Mouse (Mus musculus): Measurements from ENCODE around the gene Ccdc32. TPM values are rescaled to one million over a fixed set of nuclear protein-coding genes. Genes with fewer than 3 reads are reported as not detected.

Ccdc32 gene
- polyA plus RNA-seq, 1 experiment from 2014 or later: 44.6 TPM

DNA sequence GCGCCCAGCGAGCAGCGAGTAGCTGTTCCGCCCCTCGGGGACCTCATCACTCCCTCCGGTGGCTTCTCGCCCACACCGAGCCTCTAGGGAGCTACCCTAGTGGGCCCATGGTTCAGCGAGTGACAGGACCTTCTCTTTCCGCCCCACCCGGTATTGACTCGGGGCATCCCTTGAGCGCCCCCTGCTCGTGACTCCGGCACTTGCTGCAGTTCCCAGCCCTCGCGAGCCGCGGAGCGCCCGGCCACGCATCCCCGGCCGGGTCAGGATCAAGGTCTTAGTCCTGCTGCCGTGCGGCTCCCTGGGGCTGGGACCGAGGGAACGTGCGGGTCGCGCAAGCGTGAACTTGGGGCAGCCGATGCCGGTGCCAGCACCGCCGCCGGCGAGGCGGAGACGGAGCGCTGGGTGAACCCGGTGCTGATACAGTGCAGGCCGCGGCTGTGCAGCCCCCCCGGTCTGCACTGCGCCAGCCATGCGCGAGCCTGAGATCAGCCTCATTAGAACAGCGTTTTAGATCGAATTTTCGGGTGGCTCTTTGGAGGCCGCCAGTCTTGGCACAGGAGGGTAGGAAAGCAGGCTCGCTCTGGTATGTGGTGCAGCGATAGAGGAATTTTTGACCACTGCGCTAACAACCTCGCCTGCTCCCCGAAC, 52.8 kb downstream of the Ccdc32 start:
- Histone ChIP-seq H3K4me2 (ENCODE audit: low read length) (peak overlapping the region; percentile 91), H3K36me3 (ENCODE audit: control insufficient read depth, insufficient read depth, low read length) (no peaks in the 10 kb centered on the region), H3K4me3 (ENCODE audit: low read depth, low read length) (peak overlapping the region; percentile 66), H3K4me1 (ENCODE audit: control insufficient read depth, insufficient read depth, low read length) (peaks cover 6% of the 10 kb centered on the region), H3K9ac (ENCODE audit: low read depth, low read length) (peak overlapping the region; percentile 79), H3K27me3 (ENCODE audit: control insufficient read depth, insufficient read depth, low read depth, low read length) (peaks cover 24% of the 10 kb centered on the region), H3K27ac (ENCODE audit: low read length) (peak overlapping the region; percentile 34), H3K9me3 (replicated peaks; ENCODE audit: control insufficient read depth, low read length, poor library complexity, severe bottlenecking) (no peaks in the 10 kb centered on the region)
- ATAC-seq: peak; percentile 86
- WGBS: 1% methylated on average over 55 of the region's 57 CpGs

- WGBS: 4% methylated on average over 15 of the region's 15 CpGs
- H3K4me3 ChIP-seq (ENCODE audit: low read depth, low read length): peak overlapping the region; percentile 66
- H3K27ac ChIP-seq (ENCODE audit: low read length): no peak overlapping the region
- H3K4me1 ChIP-seq (ENCODE audit: control insufficient read depth, insufficient read depth, low read length): peaks cover 6% of the 10 kb centered on the region
- ATAC-seq: peak; percentile 27; the same call in 1 of the 2 replicates
- no peaks in the 10 kb centered on the region for H3K36me3 ChIP-seq (ENCODE audit: control insufficient read depth, insufficient read depth, low read length)
- H3K27me3 ChIP-seq (ENCODE audit: control insufficient read depth, insufficient read depth, low read depth, low read length): peaks cover 24% of the 10 kb centered on the region
- peak overlapping the region; percentile 79 for H3K9ac ChIP-seq (ENCODE audit: low read depth, low read length)
- H3K9me3 ChIP-seq (replicated peaks; ENCODE audit: control insufficient read depth, low read length, poor library complexity, severe bottlenecking): no peaks in the 10 kb centered on the region
- H3K4me2 ChIP-seq (ENCODE audit: low read length): peak overlapping the region; percentile 91
These were observed 53.3 kb downstream of the Ccdc32 start for GRCm38 (mm10) chr2:118975855-118976254.

GRCm38 (mm10) chr2:118972687-118973376, 56.4 kb downstream of the Ccdc32 start:
- peak; percentile 74 for ATAC-seq
- peak overlapping the region; percentile 90 for H3K4me2 ChIP-seq (ENCODE audit: low read length)
- under 1% methylated on average over 33 of the region's 33 CpGs for WGBS
- H3K4me3 ChIP-seq (ENCODE audit: low read depth, low read length): peak overlapping the region; percentile 43
- no peak overlapping the region for H3K27ac ChIP-seq (ENCODE audit: low read length)
- H3K36me3 ChIP-seq (ENCODE audit: control insufficient read depth, insufficient read depth, low read length): no peaks in the 10 kb centered on the region
- H3K9me3 ChIP-seq (replicated peaks; ENCODE audit: control insufficient read depth, low read length, poor library complexity, severe bottlenecking): no peaks in the 10 kb centered on the region
- H3K9ac ChIP-seq (ENCODE audit: low read depth, low read length): peak overlapping the region; percentile 72
- peaks cover 24% of the 10 kb centered on the region for H3K27me3 ChIP-seq (ENCODE audit: control insufficient read depth, insufficient read depth, low read depth, low read length)
- H3K4me1 ChIP-seq (ENCODE audit: control insufficient read depth, insufficient read depth, low read length): peaks cover 6% of the 10 kb centered on the region

DNA sequence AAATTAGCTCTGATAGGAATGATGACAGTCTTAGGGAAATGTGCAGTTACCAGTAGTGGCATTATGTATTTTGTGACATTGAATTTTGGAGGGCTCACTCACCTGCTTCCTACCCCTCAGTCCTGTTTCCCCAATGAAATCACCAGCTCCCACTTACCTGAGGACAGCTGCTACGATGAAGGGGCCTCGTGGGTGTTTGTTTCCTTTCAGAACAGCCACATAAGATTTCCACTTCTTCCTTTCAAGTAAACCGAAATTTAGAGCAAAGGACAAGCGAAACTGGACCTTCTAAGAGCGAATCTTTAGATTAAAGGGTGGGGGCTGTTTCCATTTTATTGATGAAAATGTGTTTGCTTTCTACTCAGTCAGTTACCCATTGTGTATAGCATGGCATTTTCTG, 57.1 kb downstream of the Ccdc32 start:
- ATAC-seq: no peak

DNA sequence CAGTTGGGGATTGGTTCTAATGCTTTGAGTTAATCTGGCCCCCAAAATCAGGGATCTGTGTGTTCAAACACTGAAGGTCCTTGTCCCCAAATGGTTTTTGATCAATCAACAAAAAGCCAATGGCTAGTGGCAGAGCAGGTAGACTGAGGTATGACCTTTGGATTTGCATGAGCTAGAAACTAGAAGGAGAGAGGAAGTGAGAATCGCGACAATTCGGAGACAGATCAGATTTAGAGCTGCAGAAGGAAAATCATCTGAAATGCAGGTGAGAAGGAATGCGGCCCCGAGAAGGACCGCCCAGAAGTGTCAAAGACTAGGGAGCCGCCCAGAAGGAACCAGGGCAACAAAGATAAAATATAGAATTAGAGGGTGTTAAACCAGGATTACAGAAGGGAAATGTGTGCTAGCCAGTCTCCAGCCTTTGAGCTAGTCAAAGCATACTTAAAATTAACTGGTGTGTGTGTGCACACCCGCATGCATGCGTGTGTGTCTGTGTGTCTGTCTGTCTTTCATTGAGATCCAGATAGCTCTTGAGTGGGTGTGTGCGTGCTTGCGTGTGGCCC, 59.5 kb downstream of the Ccdc32 start:
- Histone ChIP-seq H3K27me3 (ENCODE audit: control insufficient read depth, insufficient read depth, low read depth, low read length) (peaks cover 11% of the 10 kb centered on the region), H3K9ac (ENCODE audit: low read depth, low read length) (no peak overlapping the region), H3K4me2 (ENCODE audit: low read length) (no peak overlapping the region), H3K4me3 (ENCODE audit: low read depth, low read length) (no peak overlapping the region), H3K27ac (ENCODE audit: low read length) (no peak overlapping the region), H3K36me3 (ENCODE audit: control insufficient read depth, insufficient read depth, low read length) (no peaks in the 10 kb centered on the region), H3K9me3 (replicated peaks; ENCODE audit: control insufficient read depth, low read length, poor library complexity, severe bottlenecking) (no peaks in the 10 kb centered on the region), H3K4me1 (ENCODE audit: control insufficient read depth, insufficient read depth, low read length) (no peaks in the 10 kb centered on the region)
- no peak for ATAC-seq
- 89% methylated on average over 11 of the region's 11 CpGs for WGBS

More for the DNA sequence above, 57.1 kb downstream of the Ccdc32 start:
- H3K9ac ChIP-seq (ENCODE audit: low read depth, low read length): no peak overlapping the region
- peaks cover 6% of the 10 kb centered on the region for H3K4me1 ChIP-seq (ENCODE audit: control insufficient read depth, insufficient read depth, low read length)
- H3K4me3 ChIP-seq (ENCODE audit: low read depth, low read length): no peak overlapping the region
- H3K4me2 ChIP-seq (ENCODE audit: low read length): no peak overlapping the region; the same call in 1 of the 2 replicates
- H3K9me3 ChIP-seq (replicated peaks; ENCODE audit: control insufficient read depth, low read length, poor library complexity, severe bottlenecking): no peaks in the 10 kb centered on the region
- 85% methylated on average over 5 of the region's 5 CpGs for WGBS
- H3K27me3 ChIP-seq (ENCODE audit: control insufficient read depth, insufficient read depth, low read depth, low read length): peaks cover 19% of the 10 kb centered on the region
- H3K36me3 ChIP-seq (ENCODE audit: control insufficient read depth, insufficient read depth, low read length): no peaks in the 10 kb centered on the region
- H3K27ac ChIP-seq (ENCODE audit: low read length): no peak overlapping the region

Other genes with a start within 250 kb of the Ccdc32 start
- gene Disp2, start 249.7 kb downstream of the Ccdc32 start, polyA plus RNA-seq (2015; fragmentation: Nextera tagmentation; extraction: Ambion mirVana): 72.3 and 77.0 TPM in 2 replicates
- gene Knstrn, start 215.4 kb downstream of the Ccdc32 start, polyA plus RNA-seq (2015; fragmentation: Nextera tagmentation; extraction: Ambion mirVana): 13.8 TPM in 2 replicates
- 38.6 and 46.3 TPM in 2 replicates for gene Ivd, start 167.4 kb downstream of the Ccdc32 start, polyA plus RNA-seq (2015; fragmentation: Nextera tagmentation; extraction: Ambion mirVana)
- 6.4 and 6.9 TPM in 2 replicates for gene Bahd1, start 129.0 kb downstream of the Ccdc32 start, polyA plus RNA-seq (2015; fragmentation: Nextera tagmentation; extraction: Ambion mirVana)
- 4.6 and 4.7 TPM in 2 replicates for gene Chst14, start 102.9 kb downstream of the Ccdc32 start, polyA plus RNA-seq (2015; fragmentation: Nextera tagmentation; extraction: Ambion mirVana)
- gene Rpusd2, start 5.4 kb upstream of the Ccdc32 start, polyA plus RNA-seq (2015; fragmentation: Nextera tagmentation; extraction: Ambion mirVana): 4.1 and 4.5 TPM in 2 replicates
- 4.5 and 8.4 TPM in 2 replicates for gene Knl1, start 17.7 kb upstream of the Ccdc32 start, polyA plus RNA-seq (2015; fragmentation: Nextera tagmentation; extraction: Ambion mirVana)
- 5.8 and 7.5 TPM in 2 replicates for gene Rad51, start 83.4 kb upstream of the Ccdc32 start, polyA plus RNA-seq (2015; fragmentation: Nextera tagmentation; extraction: Ambion mirVana)
- 52.4 and 52.9 TPM in 2 replicates for gene Rmdn3, start 127.6 kb upstream of the Ccdc32 start, polyA plus RNA-seq (2015; fragmentation: Nextera tagmentation; extraction: Ambion mirVana)
- gene Gchfr, start 138.4 kb upstream of the Ccdc32 start, polyA plus RNA-seq (2015; fragmentation: Nextera tagmentation; extraction: Ambion mirVana): 7.3 and 9.4 TPM in 2 replicates
- 1.2 and 1.5 TPM in 2 replicates for gene Gm14137, start 145.1 kb upstream of the Ccdc32 start, polyA plus RNA-seq (2015; fragmentation: Nextera tagmentation; extraction: Ambion mirVana)
- gene Zfyve19, start 179.2 kb upstream of the Ccdc32 start, polyA plus RNA-seq (2015; fragmentation: Nextera tagmentation; extraction: Ambion mirVana): 62.4 and 62.6 TPM in 2 replicates
- 25.9 and 28.5 TPM in 2 replicates for gene Dnajc17, start 179.4 kb upstream of the Ccdc32 start, polyA plus RNA-seq (2015; fragmentation: Nextera tagmentation; extraction: Ambion mirVana)
- not detected in 2 replicates for gene Ppp1r14d, start 200.5 kb upstream of the Ccdc32 start, polyA plus RNA-seq (2015; fragmentation: Nextera tagmentation; extraction: Ambion mirVana)
- gene Spint1, start 208.0 kb upstream of the Ccdc32 start, polyA plus RNA-seq (2015; fragmentation: Nextera tagmentation; extraction: Ambion mirVana): 0.36 and 0.72 TPM in 2 replicates
- 47.5 and 53.8 TPM in 2 replicates for gene Rhov, start 241.9 kb upstream of the Ccdc32 start, polyA plus RNA-seq (2015; fragmentation: Nextera tagmentation; extraction: Ambion mirVana)

Measured in midbrain, embryonic 16.5 days (tissue).